Mouse (Mus musculus) R1 (cell line): ENCODE results near the gene Efhc1.

Experiments
- DNase-seq: peaks from one replicate; pipeline ENCODE4 v3.0.0-alpha.2; 2018; ENCODE audit warnings: low read depth, low spot score

Gene Efhc1

GRCm38 (mm10) chr1:21006775-21007174, 55.3 kb downstream of the Efhc1 start:
- DNase-seq, result no peak

- no peak for DNase-seq
Measured at GRCm38 (mm10) chr1:21007941-21008701, 56.7 kb downstream of the Efhc1 start.

GRCm38 (mm10) chr1:21008891-21009290, 57.5 kb downstream of the Efhc1 start:
- no peak for DNase-seq

- DNase-seq, result no peak
Measured at GRCm38 (mm10) chr1:21010282-21010800, 58.9 kb downstream of the Efhc1 start.

- peak; percentile 21 for DNase-seq
Measured at GRCm38 (mm10) chr1:21014463-21014862, 63.0 kb downstream of the Efhc1 start.

GRCm38 (mm10) chr1:21023101-21023500, 71.7 kb downstream of the Efhc1 start:
- no peak for DNase-seq

- DNase-seq, result no peak
Measured at GRCm38 (mm10) chr1:21025203-21025602, 73.8 kb downstream of the Efhc1 start.

GRCm38 (mm10) chr1:21026534-21026933, 75.1 kb downstream of the Efhc1 start:
- DNase-seq, result peak; percentile 32

GRCm38 (mm10) chr1:21029000-21029399, 77.6 kb downstream of the Efhc1 start:
- no peak for DNase-seq

- no peak for DNase-seq
Measured at GRCm38 (mm10) chr1:21031650-21032049, 80.2 kb downstream of the Efhc1 start.

GRCm38 (mm10) chr1:21033065-21033791, 81.8 kb downstream of the Efhc1 start:
- DNase-seq, result no peak

GRCm38 (mm10) chr1:21033792-21034119, 82.3 kb downstream of the Efhc1 start:
- no peak for DNase-seq

- DNase-seq, result no peak
Measured at GRCm38 (mm10) chr1:21035878-21036277, 84.5 kb downstream of the Efhc1 start.

- no peak for DNase-seq
Measured at GRCm38 (mm10) chr1:21037881-21038601, 86.6 kb downstream of the Efhc1 start.

- DNase-seq, result no peak
Measured at GRCm38 (mm10) chr1:21039564-21039963, 88.1 kb downstream of the Efhc1 start.

- no peak for DNase-seq
Measured at GRCm38 (mm10) chr1:21040173-21040572, 88.7 kb downstream of the Efhc1 start.
